Mouse (Mus musculus) midbrain, embryonic 16.5 days (tissue): ENCODE measurements at regions not wholly inside any gene's neighbourhood (a gene's known extent, or its start where the extent isn't known, plus 50 kb on each side); places are given as distances from the start of the nearest gene placed in this dataset.

Experiments used
- ATAC-seq: fragments of 200-750 bp; cut with Nextera tagmentation; 2 replicates; pipeline ENCODE4 v1.8.0; 2017; ENCODE audit warnings: moderate TSS enrichment
- H3K27ac ChIP-seq: fragments of 300-500 bp; sonication (generic); 2 replicates; pipeline ENCODE4 v1.5.1; 2014; ENCODE audit warnings: mild to moderate bottlenecking, low read length, mixed read lengths
- H3K27me3 ChIP-seq: fragments of 300-500 bp; sonication (generic); 2 replicates; pipeline ENCODE4 v1.6.1; 2014; ENCODE audit warnings: low read depth, low read length, mixed read lengths; ENCODE audit not compliant: control insufficient read depth, insufficient read depth
- H3K36me3 ChIP-seq: fragments of 300-500 bp; sonication (generic); 2 replicates; pipeline ENCODE4 v1.6.1; 2014; ENCODE audit warnings: mild to moderate bottlenecking, low read length, moderate library complexity, mixed read lengths; ENCODE audit not compliant: control insufficient read depth, insufficient read depth
- H3K4me1 ChIP-seq: fragments of 300-500 bp; sonication (generic); 2 replicates; pipeline ENCODE4 v1.6.1; 2014; ENCODE audit warnings: mild to moderate bottlenecking, low read length, mixed read lengths; ENCODE audit not compliant: control insufficient read depth, insufficient read depth
- H3K4me2 ChIP-seq: fragments of 300-500 bp; sonication (generic); 2 replicates; pipeline ENCODE4 v1.6.1; 2014; ENCODE audit warnings: mild to moderate bottlenecking, low read length, mixed read lengths
- H3K4me3 ChIP-seq: fragments of 300-500 bp; sonication (generic); 2 replicates; pipeline ENCODE4 v1.5.1; 2014; ENCODE audit warnings: low read depth, mild to moderate bottlenecking, low read length, moderate library complexity, mixed read lengths
- H3K9ac ChIP-seq: fragments of 300-500 bp; sonication (generic); 2 replicates; pipeline ENCODE4 v1.6.1; 2014; ENCODE audit warnings: low read depth, low read length, mixed read lengths
- H3K9me3 ChIP-seq: fragments of 300-500 bp; sonication (generic); replicated peaks from 2 replicates; pipeline ENCODE4 v1.6.1; 2014; ENCODE audit warnings: mild to moderate bottlenecking, low read length, mixed read lengths; ENCODE audit not compliant: control insufficient read depth, poor library complexity, severe bottlenecking
- WGBS: fragments of 180-500 bp; shearing (Covaris S2); extraction: QIAGEN DNeasy Blood & Tissue Kit; methylation state at CpG from one replicate; pipeline ENCODE4 v1.1.7; 2014; 5-methylcytosine and 5-hydroxymethylcytosine counted together

DNA sequence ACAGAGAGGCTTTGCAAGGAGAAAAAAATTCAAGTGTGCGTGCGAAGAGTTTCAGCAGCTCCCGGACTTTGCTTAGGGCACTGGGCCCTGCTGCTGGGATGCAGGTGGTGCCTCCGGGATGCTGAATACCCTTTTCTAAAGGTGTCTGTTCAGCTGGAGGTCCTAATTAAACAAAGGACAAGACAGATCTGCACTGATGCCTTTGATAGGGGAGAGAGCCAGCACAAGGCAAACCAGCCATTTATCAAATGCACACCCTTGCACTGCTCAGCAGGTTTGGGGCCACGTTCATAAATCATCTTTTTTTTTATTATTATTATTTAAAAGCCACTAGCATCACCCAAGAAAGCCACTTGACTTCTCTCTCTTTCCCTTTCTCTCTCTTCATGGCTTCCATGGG lies 172.9 kb upstream of the Wscd1 start:
- Histone ChIP-seq H3K27me3 (no peaks in the 10 kb centered on the region), H3K4me1 (peaks cover 12% of the 10 kb centered on the region), H3K4me2 (no peak overlapping the region), H3K36me3 (no peaks in the 10 kb centered on the region), H3K4me3 (no peak overlapping the region), H3K9ac (no peak overlapping the region), H3K9me3 (no peaks in the 10 kb centered on the region), H3K27ac (no peak overlapping the region)
- WGBS = 63% methylated on average over 5 of the region's 5 CpGs
- ATAC-seq = no peak

DNA sequence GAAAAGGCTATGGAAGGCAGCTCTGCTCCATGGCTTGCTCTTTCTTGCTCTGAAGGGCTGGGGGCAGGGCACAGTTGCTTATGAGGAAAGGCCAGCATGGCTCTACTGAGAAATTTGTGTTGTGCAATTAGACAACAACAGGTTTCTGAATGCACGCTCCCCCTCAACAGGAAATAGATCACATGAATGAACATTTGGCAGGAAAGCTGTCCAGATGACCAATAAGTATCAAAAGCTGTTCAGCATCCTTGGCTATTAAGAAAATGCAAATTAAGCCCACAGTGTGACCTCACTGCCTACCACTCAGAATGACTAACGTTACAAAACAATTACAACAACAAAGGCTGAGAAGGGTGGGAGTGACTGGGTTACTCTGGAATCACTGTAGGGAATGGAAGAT lies 167.9 kb upstream of the Wscd1 start:
- no peak overlapping the region for H3K4me2 ChIP-seq
- no peaks in the 10 kb centered on the region for H3K27me3 ChIP-seq
- ATAC-seq = no peak
- no peak overlapping the region for H3K4me3 ChIP-seq
- 41% methylated on average over 2 of the region's 2 CpGs for WGBS
- no peaks in the 10 kb centered on the region for H3K9me3 ChIP-seq
- no peak overlapping the region for H3K9ac ChIP-seq
- H3K36me3 ChIP-seq = no peaks in the 10 kb centered on the region
- no peaks in the 10 kb centered on the region for H3K4me1 ChIP-seq
- no peak overlapping the region for H3K27ac ChIP-seq

DNA sequence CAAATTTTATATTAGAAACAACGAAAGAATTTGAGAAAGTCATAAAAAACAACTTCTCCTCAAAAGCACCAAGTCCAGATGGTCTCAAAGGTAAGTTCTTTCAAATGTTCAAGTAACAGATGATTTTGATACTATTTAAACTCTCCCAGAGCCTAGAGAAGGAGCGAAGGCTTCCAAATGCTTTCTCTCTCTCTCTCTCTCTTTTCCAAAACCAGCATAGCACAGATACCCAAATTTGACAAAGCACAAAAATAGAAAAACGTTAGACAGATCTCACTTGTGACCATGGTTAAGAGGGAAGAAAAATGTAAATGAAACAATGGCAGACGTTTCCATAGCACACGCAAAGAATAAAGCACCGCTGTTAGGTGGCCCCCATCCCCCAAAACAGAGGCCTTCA lies 158.7 kb upstream of the Wscd1 start:
- H3K4me2 ChIP-seq = no peak overlapping the region
- H3K27ac ChIP-seq = no peak overlapping the region
- no peaks in the 10 kb centered on the region for H3K4me1 ChIP-seq
- no peak for ATAC-seq
- H3K4me3 ChIP-seq = no peak overlapping the region
- WGBS = 87% methylated on average over 6 of the region's 6 CpGs
- H3K36me3 ChIP-seq = no peaks in the 10 kb centered on the region
- H3K27me3 ChIP-seq = no peaks in the 10 kb centered on the region
- H3K9me3 ChIP-seq = no peaks in the 10 kb centered on the region
- no peak overlapping the region for H3K9ac ChIP-seq

DNA sequence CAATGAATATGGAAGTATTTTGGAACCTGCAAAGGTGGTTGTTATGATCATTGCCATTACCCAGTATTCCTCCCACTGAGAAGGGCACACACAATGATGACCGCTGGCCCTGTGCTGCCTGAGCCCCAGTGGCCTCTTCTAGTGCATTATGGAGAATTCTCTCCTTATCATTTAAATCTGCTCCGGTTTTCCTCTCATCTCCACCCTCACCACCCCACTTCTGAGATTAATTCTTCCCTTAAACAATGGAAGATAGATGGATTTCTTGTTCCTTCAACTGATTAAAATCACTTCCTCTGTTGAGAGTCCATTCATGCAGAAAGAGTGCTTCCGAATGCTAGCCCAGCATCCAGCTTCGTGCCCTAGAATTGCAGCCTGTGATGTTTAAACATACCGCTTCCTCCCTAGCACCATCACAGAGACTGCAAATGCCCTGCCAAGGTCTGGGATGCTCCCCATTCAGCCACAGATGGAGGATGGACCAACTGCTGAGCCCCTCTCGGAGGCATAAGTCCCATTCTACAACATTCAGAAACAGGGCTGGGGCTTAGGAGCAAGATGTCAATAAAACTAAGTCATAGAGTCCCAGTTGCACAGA lies 155.4 kb upstream of the Wscd1 start:
- Histone ChIP-seq H3K4me1 (no peaks in the 10 kb centered on the region), H3K27ac (no peak overlapping the region), H3K36me3 (no peaks in the 10 kb centered on the region), H3K9ac (no peak overlapping the region), H3K9me3 (no peaks in the 10 kb centered on the region), H3K27me3 (no peaks in the 10 kb centered on the region), H3K4me3 (no peak overlapping the region), H3K4me2 (no peak overlapping the region)
- no peak for ATAC-seq
- WGBS = 57% methylated on average over 6 of the region's 6 CpGs

DNA sequence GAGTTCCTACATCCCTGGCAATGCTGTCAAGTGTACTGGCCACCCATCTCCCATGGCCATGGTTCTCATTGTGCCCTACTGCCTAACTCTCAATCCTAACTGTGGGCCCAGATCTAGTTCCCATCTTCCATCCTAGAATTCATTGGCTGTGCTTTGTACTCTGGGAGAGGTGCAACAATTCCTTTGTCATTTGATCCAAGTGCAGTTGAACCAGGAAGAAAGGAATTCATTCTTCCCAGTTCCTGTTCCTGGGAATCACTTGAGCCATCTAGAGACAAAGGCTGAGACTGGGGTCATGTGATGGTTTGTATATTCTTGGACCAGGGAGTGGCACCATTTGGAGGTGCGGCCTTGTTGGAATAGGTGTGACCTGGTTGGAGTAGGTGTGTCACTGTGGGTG lies 152.0 kb upstream of the Wscd1 start:
- Histone ChIP-seq H3K27me3 (no peaks in the 10 kb centered on the region), H3K36me3 (no peaks in the 10 kb centered on the region), H3K4me2 (no peak overlapping the region), H3K4me3 (no peak overlapping the region), H3K9me3 (no peaks in the 10 kb centered on the region), H3K27ac (no peak overlapping the region), H3K9ac (no peak overlapping the region), H3K4me1 (no peaks in the 10 kb centered on the region)
- WGBS = 89% methylated on average over 1 of the region's 1 CpGs
- no peak for ATAC-seq

DNA sequence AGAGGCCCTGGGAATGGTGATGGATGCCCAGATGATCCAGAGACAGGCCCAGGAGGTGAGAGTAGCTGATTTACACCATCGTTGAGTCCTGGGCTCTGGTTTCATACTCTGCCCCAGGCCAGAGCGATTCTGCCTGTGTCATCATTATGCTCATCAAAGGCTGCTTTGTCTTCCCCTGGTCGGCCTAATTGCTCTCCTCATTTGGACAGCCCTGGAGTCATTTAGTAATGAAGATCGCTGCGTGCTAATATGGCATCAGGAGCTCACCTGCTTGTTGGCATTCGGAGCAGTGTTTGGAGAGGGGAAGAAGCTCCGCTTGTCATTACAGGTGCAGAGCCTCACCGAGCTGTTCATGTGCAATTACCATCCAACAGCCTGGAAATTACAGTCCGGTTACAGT lies 138.9 kb upstream of the Wscd1 start:
- no peaks in the 10 kb centered on the region for H3K36me3 ChIP-seq
- H3K4me3 ChIP-seq = no peak overlapping the region
- H3K27me3 ChIP-seq = no peaks in the 10 kb centered on the region
- H3K9me3 ChIP-seq = no peaks in the 10 kb centered on the region
- ATAC-seq = no peak
- no peaks in the 10 kb centered on the region for H3K4me1 ChIP-seq
- no peak overlapping the region for H3K9ac ChIP-seq
- no peak overlapping the region for H3K27ac ChIP-seq
- WGBS = 69% methylated on average over 9 of the region's 9 CpGs
- no peak overlapping the region for H3K4me2 ChIP-seq

DNA sequence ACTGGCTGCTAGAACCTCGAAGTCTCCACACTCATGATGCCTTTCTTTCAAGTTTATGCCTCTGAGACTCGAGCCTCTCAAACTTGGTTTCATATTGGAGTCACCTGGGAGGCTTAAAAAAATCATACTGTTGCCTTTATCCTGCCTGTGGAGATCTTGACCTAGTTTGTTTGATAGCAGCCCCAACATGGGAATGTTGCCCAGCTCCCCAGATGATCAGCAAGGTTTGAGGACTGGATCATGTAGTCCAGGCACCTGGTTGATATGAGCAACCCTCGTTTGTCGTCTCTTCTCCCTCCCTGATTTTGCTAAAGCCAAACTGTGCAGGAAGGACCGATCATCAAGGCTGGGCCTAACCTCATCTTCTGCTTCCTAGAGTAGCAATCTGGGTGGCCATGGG lies 134.2 kb upstream of the Wscd1 start:
- Histone ChIP-seq H3K4me2 (no peak overlapping the region), H3K4me1 (no peaks in the 10 kb centered on the region), H3K9me3 (no peaks in the 10 kb centered on the region), H3K4me3 (no peak overlapping the region), H3K9ac (no peak overlapping the region), H3K36me3 (no peaks in the 10 kb centered on the region), H3K27me3 (no peaks in the 10 kb centered on the region), H3K27ac (no peak overlapping the region)
- WGBS = 72% methylated on average over 5 of the region's 5 CpGs
- no peak for ATAC-seq

DNA sequence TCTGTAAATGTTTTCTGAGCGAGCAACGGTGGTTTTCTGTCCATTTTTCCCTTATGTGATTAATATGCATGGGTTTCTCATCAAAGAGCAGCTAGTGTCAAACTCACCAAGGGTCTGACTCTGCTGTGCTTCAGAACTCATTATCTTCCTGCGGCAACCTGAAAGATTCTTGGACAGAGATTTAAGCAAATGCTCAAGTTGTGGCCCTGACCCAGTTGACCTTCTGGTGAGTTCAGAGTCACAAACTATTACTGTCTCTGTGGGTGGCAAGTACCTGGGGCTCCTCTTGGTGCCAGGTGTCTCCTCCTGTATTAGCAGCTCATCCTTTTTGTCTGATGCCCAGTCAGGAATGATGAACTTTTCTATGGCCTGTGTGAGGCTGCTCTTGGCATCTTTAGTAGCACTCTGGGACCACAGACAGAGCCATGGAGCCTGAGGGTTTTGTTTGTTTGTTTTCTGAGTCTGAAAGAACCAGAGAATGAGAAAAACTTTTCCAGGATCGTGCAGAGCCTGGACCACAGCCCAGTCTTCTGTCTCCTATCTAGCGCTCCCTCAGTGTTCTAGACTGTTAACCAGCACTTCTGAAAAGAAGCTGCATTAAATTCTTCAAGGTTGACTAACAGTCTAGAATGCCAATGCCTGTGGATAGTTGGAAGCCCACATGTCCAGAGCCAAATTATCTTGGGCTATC lies 124.1 kb upstream of the Wscd1 start:
- no peaks in the 10 kb centered on the region for H3K27me3 ChIP-seq
- no peaks in the 10 kb centered on the region; the same call in 1 of the 2 replicates for H3K4me1 ChIP-seq
- no peaks in the 10 kb centered on the region for H3K36me3 ChIP-seq
- no peak overlapping the region for H3K9ac ChIP-seq
- no peak overlapping the region for H3K4me3 ChIP-seq
- WGBS = 56% methylated on average over 5 of the region's 5 CpGs
- H3K4me2 ChIP-seq = no peak overlapping the region
- H3K9me3 ChIP-seq = no peaks in the 10 kb centered on the region
- ATAC-seq = no peak
- H3K27ac ChIP-seq = no peak overlapping the region

DNA sequence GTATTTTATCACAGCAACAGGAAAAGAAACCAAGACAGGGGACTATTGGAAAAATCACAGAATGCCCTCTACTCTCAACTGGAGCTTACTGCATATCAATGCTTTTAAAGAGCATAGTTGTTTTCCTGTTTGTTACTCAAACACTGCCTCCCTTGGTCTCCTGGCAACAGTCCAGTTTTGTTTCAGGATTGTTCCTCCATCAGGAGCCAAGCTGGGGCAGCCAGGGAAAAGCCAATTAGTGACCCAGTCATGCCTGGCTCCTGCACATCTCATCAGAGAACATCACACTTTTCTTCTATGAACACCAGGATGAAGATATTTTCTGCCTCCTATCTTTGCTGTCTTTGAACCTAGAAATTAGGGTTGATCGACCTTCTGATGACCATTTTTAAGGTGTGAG lies 113.6 kb upstream of the Wscd1 start:
- Histone ChIP-seq H3K4me3 (no peak overlapping the region), H3K4me2 (no peak overlapping the region), H3K27ac (no peak overlapping the region), H3K36me3 (no peaks in the 10 kb centered on the region), H3K4me1 (peaks cover 5% of the 10 kb centered on the region; the same call in 1 of the 2 replicates), H3K27me3 (no peaks in the 10 kb centered on the region), H3K9me3 (no peaks in the 10 kb centered on the region), H3K9ac (no peak overlapping the region)
- WGBS = 79% methylated on average over 1 of the region's 1 CpGs
- no peak for ATAC-seq
